Mouse (Mus musculus): ENCODE results near the gene Col28a1. TPM values are rescaled to one million over a fixed set of nuclear protein-coding genes. Genes with fewer than 3 reads are reported as not detected.

The Col28a1 gene
- polyA plus RNA-seq, 2 experiments = 0.04 TPM; not detected in 1

GRCm38 (mm10) chr6:8068394-8068793 lies 124.0 kb downstream of the Col28a1 start:
- no peak overlapping the region for H3K27ac ChIP-seq
- no peaks in the 10 kb centered on the region for H3K36me3 ChIP-seq (replicated peaks; ENCODE audit: control insufficient read depth, insufficient read depth, low read depth)
- no peak for TF ChIP-seq CTCF (IDR thresholded peaks at IDR 0.05; ENCODE audit: low read depth)
- TF ChIP-seq EP300 (IDR thresholded peaks at IDR 0.05; ENCODE audit: low read depth) = no peak
- no peak overlapping the region for H3K9ac ChIP-seq (replicated peaks)
- WGBS (ENCODE audit: insufficient replicate concordance) = 5% methylated on average over 2 of the region's 2 CpGs
- ATAC-seq (ENCODE audit: insufficient read depth) (no peak), DNase-seq (ENCODE audit: low read depth in 3 of 3, low spot score in 3 of 3) (no peak)
- H3K4me1 ChIP-seq (replicated peaks; ENCODE audit: control insufficient read depth in 2 of 2, insufficient read depth in 2 of 2, low read length in 1 of 2) = no peaks in the 10 kb centered on the region
- H3K27me3 ChIP-seq (ENCODE audit: control insufficient read depth, insufficient read depth, low read length) = no peaks in the 10 kb centered on the region
- no peak overlapping the region for H3K4me2 ChIP-seq (ENCODE audit: low read depth)
- H3K4me3 ChIP-seq (ENCODE audit: insufficient read depth in 1 of 2, low read depth in 2 of 2, low read length in 2 of 2) = no peak overlapping the region
- H3K9me3 ChIP-seq (ENCODE audit: control insufficient read depth, low read length) = no peaks in the 10 kb centered on the region

GRCm38 (mm10) chr6:8067124-8067523 lies 125.3 kb downstream of the Col28a1 start:
- Histone ChIP-seq H3K9me3 (ENCODE audit: control insufficient read depth, low read length) (no peaks in the 10 kb centered on the region), H3K9ac (replicated peaks) (no peak overlapping the region), H3K4me1 (replicated peaks; ENCODE audit: control insufficient read depth in 2 of 2, insufficient read depth in 2 of 2, low read length in 1 of 2) (no peaks in the 10 kb centered on the region), H3K27me3 (ENCODE audit: control insufficient read depth, insufficient read depth, low read length) (no peaks in the 10 kb centered on the region), H3K4me3 (ENCODE audit: insufficient read depth in 1 of 2, low read depth in 2 of 2, low read length in 2 of 2) (no peak overlapping the region), H3K27ac (no peak overlapping the region), H3K36me3 (replicated peaks; ENCODE audit: control insufficient read depth, insufficient read depth, low read depth) (no peaks in the 10 kb centered on the region), H3K4me2 (ENCODE audit: low read depth) (no peak overlapping the region)
- DNase-seq (ENCODE audit: low read depth in 3 of 3, low spot score in 3 of 3) (no peak), ATAC-seq (ENCODE audit: insufficient read depth) (no peak)
- WGBS (ENCODE audit: insufficient replicate concordance) = 13% methylated on average over 3 of the region's 3 CpGs
- TF ChIP-seq CTCF (IDR thresholded peaks at IDR 0.05; ENCODE audit: low read depth) (no peak), EP300 (IDR thresholded peaks at IDR 0.05; ENCODE audit: low read depth) (no peak)

- Histone ChIP-seq H3K36me3 (replicated peaks; ENCODE audit: control insufficient read depth, insufficient read depth, low read depth) (no peaks in the 10 kb centered on the region), H3K4me3 (ENCODE audit: insufficient read depth in 1 of 2, low read depth in 2 of 2, low read length in 2 of 2) (no peak overlapping the region), H3K4me1 (replicated peaks; ENCODE audit: control insufficient read depth in 2 of 2, insufficient read depth in 2 of 2, low read length in 1 of 2) (no peaks in the 10 kb centered on the region), H3K9me3 (ENCODE audit: control insufficient read depth, low read length) (no peaks in the 10 kb centered on the region), H3K27ac (no peak overlapping the region), H3K9ac (replicated peaks) (no peak overlapping the region), H3K4me2 (ENCODE audit: low read depth) (no peak overlapping the region), H3K27me3 (ENCODE audit: control insufficient read depth, insufficient read depth, low read length) (no peaks in the 10 kb centered on the region)
- peak in 1 of 3 experiments; percentile 11 for DNase-seq (ENCODE audit: low read depth in 3 of 3, low spot score in 3 of 3)
- WGBS (ENCODE audit: insufficient replicate concordance) = 25% methylated on average over 3 of the region's 3 CpGs
- TF ChIP-seq CTCF (IDR thresholded peaks at IDR 0.05; ENCODE audit: low read depth) (peak; percentile 55), EP300 (IDR thresholded peaks at IDR 0.05; ENCODE audit: low read depth) (no peak)
- no peak for ATAC-seq (ENCODE audit: insufficient read depth)
These were observed 126.2 kb downstream of the Col28a1 start for GRCm38 (mm10) chr6:8066208-8066607.

- Histone ChIP-seq H3K9ac (replicated peaks) (no peak overlapping the region), H3K27ac (no peak overlapping the region), H3K4me3 (ENCODE audit: insufficient read depth in 1 of 2, low read depth in 2 of 2, low read length in 2 of 2) (no peak overlapping the region), H3K9me3 (ENCODE audit: control insufficient read depth, low read length) (no peaks in the 10 kb centered on the region), H3K36me3 (replicated peaks; ENCODE audit: control insufficient read depth, insufficient read depth, low read depth) (no peaks in the 10 kb centered on the region), H3K4me1 (replicated peaks; ENCODE audit: control insufficient read depth in 2 of 2, insufficient read depth in 2 of 2, low read length in 1 of 2) (no peaks in the 10 kb centered on the region), H3K4me2 (ENCODE audit: low read depth) (no peak overlapping the region), H3K27me3 (ENCODE audit: control insufficient read depth, insufficient read depth, low read length) (no peaks in the 10 kb centered on the region)
- 49% methylated on average over 7 of the region's 7 CpGs for WGBS (ENCODE audit: insufficient replicate concordance)
- ATAC-seq (ENCODE audit: insufficient read depth) (no peak), DNase-seq (ENCODE audit: low read depth in 3 of 3, low spot score in 3 of 3) (no peak)
- TF ChIP-seq CTCF (IDR thresholded peaks at IDR 0.05; ENCODE audit: low read depth) (no peak), EP300 (IDR thresholded peaks at IDR 0.05; ENCODE audit: low read depth) (no peak)
These were observed 133.2 kb downstream of the Col28a1 start for GRCm38 (mm10) chr6:8059199-8059598.

DNA sequence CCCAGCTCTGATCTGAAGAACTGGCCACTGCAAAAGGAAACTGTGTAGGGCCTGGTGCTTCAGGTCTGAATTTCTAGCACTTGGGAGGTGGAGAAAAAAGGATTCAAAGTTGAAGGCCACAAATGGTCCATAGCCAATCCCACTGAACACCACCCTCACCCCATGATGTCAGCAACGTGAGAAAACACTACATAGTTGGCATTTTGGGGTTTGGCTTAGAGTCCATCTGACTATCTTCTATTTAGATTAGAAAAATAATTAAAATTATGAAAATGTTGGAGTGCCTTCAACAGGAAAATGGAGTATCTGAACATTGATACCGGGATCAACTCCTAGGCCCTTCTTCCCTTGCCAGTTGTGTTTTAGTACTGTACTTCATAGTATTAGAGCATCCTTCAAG lies 144.2 kb downstream of the Col28a1 start:
- Histone ChIP-seq H3K4me3 (ENCODE audit: insufficient read depth in 1 of 2, low read depth in 2 of 2, low read length in 2 of 2) (no peak overlapping the region), H3K4me1 (replicated peaks; ENCODE audit: control insufficient read depth in 2 of 2, insufficient read depth in 2 of 2, low read length in 1 of 2) (no peaks in the 10 kb centered on the region; a peak in 1 of 4 replicates), H3K27me3 (ENCODE audit: control insufficient read depth, insufficient read depth, low read length) (no peaks in the 10 kb centered on the region), H3K27ac (no peak overlapping the region), H3K36me3 (replicated peaks; ENCODE audit: control insufficient read depth, insufficient read depth, low read depth) (no peaks in the 10 kb centered on the region), H3K9ac (replicated peaks) (no peak overlapping the region), H3K9me3 (ENCODE audit: control insufficient read depth, low read length) (no peaks in the 10 kb centered on the region), H3K4me2 (ENCODE audit: low read depth) (no peak overlapping the region)
- TF ChIP-seq CTCF (IDR thresholded peaks at IDR 0.05; ENCODE audit: low read depth) = no peak
- no peak for TF ChIP-seq EP300 (IDR thresholded peaks at IDR 0.05; ENCODE audit: low read depth)
- WGBS (ENCODE audit: insufficient replicate concordance) = 55% methylated on average over 2 of the region's 2 CpGs
- no peak for DNase-seq (ENCODE audit: low read depth in 3 of 3, low spot score in 3 of 3)
- ATAC-seq (ENCODE audit: insufficient read depth) = no peak
